Mouse (Mus musculus) ES-E14 (cell line): Measurements from ENCODE around the gene Kitl. TPM values are rescaled to one million over a fixed set of nuclear protein-coding genes. Genes with fewer than 3 reads are reported as not detected.

ENCODE experiments used
- DNase-seq: peaks from one replicate; pipeline ENCODE4 v3.0.0-alpha.2; 2013; ENCODE audit warnings: low read depth, low spot score
- H3K27ac ChIP-seq: 2 replicates; pipeline ENCODE4 v1.5.1; 2012; ENCODE audit warnings: low read depth, mild to moderate bottlenecking, low read length, moderate library complexity, mixed read lengths; ENCODE audit not compliant: poor library complexity, insufficient read depth, severe bottlenecking
- H3K36me3 ChIP-seq: 2 replicates; pipeline ENCODE4 v1.6.1; 2012; ENCODE audit warnings: mild to moderate bottlenecking, low read length, moderate library complexity, mixed read lengths; ENCODE audit not compliant: control insufficient read depth, poor library complexity, insufficient read depth, severe bottlenecking
- H3K4me1 ChIP-seq, 2 experiments: fragments of 150-350 bp in 1 of 2; sonication (generic) in 1 of 2; 2 replicates each; pipeline ENCODE4 v1.6.1; 2012; ENCODE audit warnings: low read length in 2 of 2, mild to moderate bottlenecking in 1 of 2, mixed read lengths in 1 of 2; ENCODE audit not compliant: control insufficient read depth in 2 of 2, insufficient read depth in 2 of 2, poor library complexity in 1 of 2
- H3K4me3 ChIP-seq, 2 experiments: fragments of 150-350 bp in 1 of 2; sonication (generic) in 1 of 2; 2 replicates each; pipeline ENCODE4 v1.5.1; 2012; ENCODE audit warnings: low read length in 2 of 2, low read depth in 1 of 2, mild to moderate bottlenecking in 1 of 2, mixed read lengths in 1 of 2; ENCODE audit not compliant: insufficient read depth in 1 of 2, poor library complexity in 1 of 2, severe bottlenecking in 1 of 2
- H3K9ac ChIP-seq: 2 replicates; pipeline ENCODE4 v1.6.1; 2012; ENCODE audit warnings: low read depth, mild to moderate bottlenecking, low read length, mixed read lengths; ENCODE audit not compliant: poor library complexity, insufficient read depth, severe bottlenecking
- H3K9me3 ChIP-seq: fragments of 150-350 bp; sonication (generic); 2 replicates; pipeline ENCODE4 v1.6.1; 2012; ENCODE audit warnings: low read depth, mild to moderate bottlenecking, low read length; ENCODE audit not compliant: control insufficient read depth, insufficient read depth
- CHD2 ChIP-seq: IDR thresholded peaks from 2 replicates; pipeline ENCODE4 v1.6.1; 2014; ENCODE audit warnings: mild to moderate bottlenecking, low read depth, low read length, inconsistent platforms
- HCFC1 ChIP-seq: IDR thresholded peaks from 2 replicates; pipeline ENCODE4 v1.6.1; 2012; ENCODE audit warnings: low read length, inconsistent platforms, borderline replicate concordance; ENCODE audit not compliant: insufficient read depth
- MAFK ChIP-seq: IDR thresholded peaks from 2 replicates; pipeline ENCODE4 v1.6.1; 2014; ENCODE audit warnings: mild to moderate bottlenecking, low read depth, low read length, inconsistent platforms; ENCODE audit not compliant: insufficient read depth
- ZC3H11A ChIP-seq: IDR thresholded peaks from 2 replicates; pipeline ENCODE4 v1.6.1; 2012; ENCODE audit warnings: low read depth, mild to moderate bottlenecking, inconsistent platforms, low read length, borderline replicate concordance
- ZNF384 ChIP-seq: IDR thresholded peaks from 2 replicates; pipeline ENCODE4 v1.6.1; 2012; ENCODE audit warnings: low read depth, low read length, inconsistent platforms
- in situ Hi-C, 2 experiments: fragments of 600-800 bp; cut with MboI; formaldehyde crosslinking; loops; one replicate each; pipeline ENCODE4 v1.15.1; 2025; ENCODE audit warnings: low sequenced_read_pairs in 2 of 2, inconsistent platforms in 1 of 2; ENCODE audit not compliant: unreplicated experiment in 2 of 2
- total RNA-seq: library from RNA; depleted of rRNA; stranded (reverse); fragments of 300-350 nt; gene quantifications from 2 replicates; pipeline ENCODE4 v1.2.3, GENCODE M21; 2012

The Kitl gene
- total RNA-seq, 1 experiment, result 8.7 TPM

DNA sequence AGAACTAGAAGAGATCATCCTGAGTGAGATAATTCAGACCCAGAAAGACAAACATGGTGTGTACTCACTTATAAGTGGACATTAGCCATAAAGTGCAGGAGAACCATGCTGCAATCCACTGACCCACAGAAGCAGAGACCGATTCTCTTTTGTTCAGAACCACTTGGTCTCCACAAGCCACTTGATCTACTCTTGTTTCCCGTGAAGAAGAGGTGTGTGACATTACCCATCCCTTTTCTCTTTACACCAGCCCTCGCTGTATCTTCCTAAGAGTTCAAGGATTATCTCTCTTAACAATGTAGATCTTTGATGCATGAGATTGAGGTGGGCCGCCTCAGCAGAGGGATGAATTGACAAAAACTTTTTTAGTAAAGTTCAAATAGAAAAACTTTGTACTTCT is 11.6 kb upstream of the Kitl start:
- Histone ChIP-seq H3K9me3 (no peaks in the 10 kb centered on the region), H3K4me1 (no peaks in the 10 kb centered on the region), H3K27ac (no peak overlapping the region), H3K9ac (no peak overlapping the region), H3K4me3 (no peak overlapping the region), H3K36me3 (no peaks in the 10 kb centered on the region)
- in situ Hi-C loops, result no loop called here
- DNase-seq, result no peak
- TF ChIP-seq CHD2 (no peak), ZNF384 (no peak), MAFK (no peak), HCFC1 (no peak), ZC3H11A (no peak)

DNA sequence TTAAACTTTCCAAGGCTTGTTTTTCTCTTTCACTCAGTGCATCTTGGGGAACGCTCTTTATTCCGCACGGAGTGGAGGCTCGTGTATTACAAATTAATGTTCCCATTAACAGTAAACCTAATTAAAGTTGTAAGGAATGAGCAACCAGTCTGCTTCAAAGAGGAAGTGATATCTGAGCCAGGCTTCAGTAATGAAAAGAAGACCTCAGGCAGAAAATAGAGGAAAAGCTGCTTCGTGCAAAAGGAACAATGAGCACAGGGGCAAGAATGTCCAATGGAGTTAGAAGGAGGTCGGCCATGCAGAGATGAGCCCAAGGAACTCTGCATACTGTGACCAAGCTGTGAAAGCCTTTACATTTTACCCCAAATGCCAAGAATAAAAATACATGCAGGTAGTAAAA is 5.7 kb upstream of the Kitl start:
- no peak overlapping the region for H3K9ac ChIP-seq
- in situ Hi-C loops, result no loop called here
- DNase-seq, result no peak
- H3K27ac ChIP-seq, result no peak overlapping the region
- no peaks in the 10 kb centered on the region for H3K4me1 ChIP-seq
- no peak overlapping the region for H3K4me3 ChIP-seq
- TF ChIP-seq MAFK, result no peak
- TF ChIP-seq ZC3H11A, result no peak
- no peak for TF ChIP-seq CHD2
- TF ChIP-seq ZNF384, result no peak
- no peak for TF ChIP-seq HCFC1
- no peaks in the 10 kb centered on the region for H3K36me3 ChIP-seq
- H3K9me3 ChIP-seq, result no peaks in the 10 kb centered on the region

DNA sequence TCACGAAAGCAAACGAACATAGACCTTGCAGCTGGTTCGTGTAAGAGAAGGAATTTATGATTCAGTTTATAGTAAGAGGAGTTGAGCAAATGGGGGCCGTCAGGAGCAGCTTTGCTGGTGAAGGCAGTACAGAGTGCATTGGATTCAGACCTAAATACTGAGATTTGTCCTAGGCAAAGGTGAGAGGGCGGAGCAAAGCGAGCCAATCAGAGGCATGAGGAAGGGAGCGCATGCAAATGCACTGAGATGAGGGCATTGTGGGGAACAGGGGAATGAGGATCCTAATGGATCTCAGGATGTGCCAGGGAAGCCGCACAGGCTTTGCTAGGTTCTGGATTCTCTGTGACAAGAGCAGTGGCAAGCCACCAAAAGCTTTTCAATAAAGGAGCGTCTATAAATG is 5.1 kb upstream of the Kitl start:
- no peak overlapping the region for H3K4me3 ChIP-seq
- H3K36me3 ChIP-seq, result no peaks in the 10 kb centered on the region
- TF ChIP-seq ZNF384, result no peak
- TF ChIP-seq CHD2, result no peak
- TF ChIP-seq HCFC1, result no peak
- no peak for TF ChIP-seq ZC3H11A
- TF ChIP-seq MAFK, result no peak
- H3K9ac ChIP-seq, result no peak overlapping the region
- H3K4me1 ChIP-seq, result no peaks in the 10 kb centered on the region
- DNase-seq, result no peak
- in situ Hi-C loops, result no loop called here
- H3K27ac ChIP-seq, result no peak overlapping the region
- H3K9me3 ChIP-seq, result no peaks in the 10 kb centered on the region

DNA sequence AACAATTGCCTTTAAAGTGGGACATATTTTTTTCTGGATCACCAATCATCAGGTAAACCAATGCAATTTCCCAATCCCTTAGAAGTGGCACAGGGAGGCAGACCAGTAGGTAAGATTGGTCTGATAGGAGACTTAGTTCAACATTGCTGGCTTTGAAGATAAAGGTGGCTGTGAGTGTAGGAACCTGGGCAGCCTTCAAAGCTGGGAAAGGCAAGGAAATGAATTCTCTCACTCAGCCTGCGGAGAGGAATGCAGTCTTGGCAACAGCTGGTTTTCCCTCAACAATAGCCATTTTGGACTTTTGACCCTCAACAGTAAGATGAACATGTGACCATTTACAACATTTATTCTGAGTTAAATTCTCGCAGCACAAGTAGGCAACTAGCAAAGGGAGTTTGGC is 1.3 kb upstream of the Kitl start:
- H3K27ac ChIP-seq, result no peak overlapping the region
- no peak overlapping the region for H3K9ac ChIP-seq
- H3K36me3 ChIP-seq, result no peaks in the 10 kb centered on the region
- DNase-seq, result no peak
- no peak for TF ChIP-seq ZNF384
- TF ChIP-seq ZC3H11A, result no peak
- TF ChIP-seq CHD2, result no peak
- no peak for TF ChIP-seq MAFK
- no peak overlapping the region for H3K4me3 ChIP-seq
- in situ Hi-C loops, result no loop called here
- H3K4me1 ChIP-seq, result no peaks in the 10 kb centered on the region
- no peaks in the 10 kb centered on the region for H3K9me3 ChIP-seq

DNA sequence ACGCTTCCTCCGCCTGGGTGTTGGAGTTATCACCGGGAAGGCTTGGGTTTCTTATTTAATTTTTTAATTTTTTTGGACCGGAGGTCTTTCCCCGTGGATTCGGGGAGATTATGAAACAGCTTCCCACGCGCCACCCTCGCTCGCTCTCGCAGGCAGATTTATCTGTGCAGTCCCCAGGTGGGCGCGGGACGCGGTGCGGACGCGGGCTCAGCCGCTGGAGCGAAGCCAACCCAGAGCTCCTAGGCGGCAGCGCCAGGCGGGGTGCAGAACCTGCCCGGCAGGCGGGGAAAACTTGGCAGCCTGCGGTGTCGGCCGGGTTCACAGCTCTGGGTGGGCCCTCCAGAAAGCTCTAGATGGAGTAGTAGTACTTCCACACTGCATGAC is 888 bp downstream of the Kitl start:
- TF ChIP-seq MAFK (no peak), ZC3H11A (no peak), ZNF384 (no peak), CHD2 (no peak), HCFC1 (no peak)
- Histone ChIP-seq H3K36me3 (no peaks in the 10 kb centered on the region), H3K4me1 (no peaks in the 10 kb centered on the region), H3K27ac (no peak overlapping the region), H3K9me3 (no peaks in the 10 kb centered on the region), H3K4me3 (peak overlapping the region; percentile 66 to 87), H3K9ac (peak overlapping the region; percentile 15; the same call in 1 of the 2 replicates)
- in situ Hi-C loops, result no loop called here
- DNase-seq, result no peak
